Comparison of ENCODE assay signal across 7 mouse cellular contexts in the genomic region with DNA sequence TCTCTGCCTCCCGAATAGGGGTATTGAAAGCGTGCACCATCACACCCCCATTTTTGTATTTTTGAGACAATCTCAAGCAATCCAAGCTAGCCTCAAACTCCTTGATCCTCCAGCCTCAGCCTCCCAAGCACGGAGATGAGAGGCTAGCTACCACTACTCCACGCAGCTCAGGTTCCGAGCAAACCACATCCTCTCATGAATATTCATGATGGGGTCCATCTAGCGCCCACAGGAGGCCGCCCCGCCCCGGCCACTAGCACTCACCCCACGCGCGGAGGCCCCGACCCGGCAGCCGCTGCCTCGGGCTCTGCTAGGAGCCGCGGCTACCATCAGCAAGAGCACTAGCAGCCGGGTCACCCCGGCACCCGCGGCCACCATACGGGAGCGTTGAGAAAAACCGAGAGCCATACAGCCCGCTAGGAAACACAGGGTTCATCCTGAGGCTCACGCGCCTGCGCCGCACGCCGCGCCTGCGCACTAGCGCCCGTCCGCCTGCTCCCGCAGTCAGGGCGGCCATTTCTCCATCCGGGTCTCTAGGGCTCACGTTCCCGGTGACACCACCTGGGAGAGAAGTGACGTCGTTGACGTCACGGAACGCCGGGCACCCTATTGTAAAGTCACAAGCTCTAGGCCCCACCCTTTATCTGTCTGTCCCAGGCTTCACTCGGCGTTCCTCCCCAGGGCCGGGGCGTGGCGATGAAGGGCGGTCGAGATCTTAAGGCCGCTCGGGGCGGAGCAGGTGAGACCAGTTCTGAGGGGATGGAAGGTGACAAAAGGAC. TPM values are rescaled to one million over a fixed set of nuclear protein-coding genes. Genes with fewer than 3 reads are reported as not detected.
DNase-seq lines count a peak whose midpoint lies in the region; ATAC-seq and TF ChIP-seq lines count a peak whose summit lies in the region.

A gene (minus strand): TSS at position 538 of the 779 bp plus-strand sequence.
A gene (plus strand): TSS at position 590 of the 779 bp plus-strand sequence.

- H3K36me3 ChIP-seq in embryonic facial prominence, embryonic 10.5 days (replicated peaks) = peaks cover 36% of the 10 kb centered on the region
- H3K36me3 ChIP-seq in intestine, postnatal 0 days (ENCODE audit: control insufficient read depth, insufficient read depth) = peaks cover 20% of the 10 kb centered on the region
- H3K36me3 ChIP-seq in midbrain, embryonic 12.5 days = peaks cover 27% of the 10 kb centered on the region
- H3K36me3 ChIP-seq in small intestine, adult 2 months (ENCODE audit: control insufficient read depth, insufficient read depth, low read length) = peaks cover 11% of the 10 kb centered on the region

- ATAC-seq in intestine, postnatal 0 days = peak; percentile 97
- ATAC-seq in midbrain, embryonic 12.5 days (ENCODE audit: low FRiP score, low read depth) = peak; percentile 96

- H3K27ac ChIP-seq in embryonic facial prominence, embryonic 10.5 days (replicated peaks) = peak within 1 kb of the TSS; percentile 98
- H3K27ac ChIP-seq in intestine, postnatal 0 days (ENCODE audit: low read depth, low read length) = peak within 1 kb of the TSS; percentile 72
- H3K27ac ChIP-seq in midbrain, embryonic 12.5 days (replicated peaks) = peak within 1 kb of the TSS; percentile 97
- peak within 1 kb of the TSS; percentile 86 for H3K27ac ChIP-seq in small intestine, adult 2 months (ENCODE audit: insufficient read depth, low read depth, low read length)

- peaks cover 24% of the 10 kb centered on the region for H3K4me1 ChIP-seq in embryonic facial prominence, embryonic 10.5 days
- peaks cover 9% of the 10 kb centered on the region; the same call in 1 of the 2 replicates for H3K4me1 ChIP-seq in intestine, postnatal 0 days (replicated peaks; ENCODE audit: control insufficient read depth, insufficient read depth, low read length)
- H3K4me1 ChIP-seq in midbrain, embryonic 12.5 days = peaks cover 24% of the 10 kb centered on the region
- peaks cover 2% of the 10 kb centered on the region for H3K4me1 ChIP-seq in small intestine, adult 2 months (ENCODE audit: control insufficient read depth, insufficient read depth, insufficient read length, low read length)

- no peak; the same call in 1 of the 2 replicates for TF ChIP-seq POLR2A in small intestine, adult 2 months (IDR thresholded peaks at IDR 0.05; ENCODE audit: low read depth, low read length)

- DNase-seq in adrenal gland, postnatal 10 days = peak; percentile 99
- peak; percentile 99 for DNase-seq in embryonic facial prominence, embryonic 10.5 days (ENCODE audit: low spot score)
- DNase-seq in gonadal fat pad, adult 2 months (ENCODE audit: low read depth) = peak; percentile 86
- DNase-seq in left cerebral cortex, postnatal 4 days = peak; percentile 98

- 1% methylated on average over 58 of the region's 58 CpGs for WGBS in embryonic facial prominence, embryonic 10.5 days
- WGBS in intestine, postnatal 0 days = under 1% methylated on average over 58 of the region's 58 CpGs
- WGBS in midbrain, embryonic 12.5 days = 1% methylated on average over 58 of the region's 58 CpGs
- under 1% methylated on average over 58 of the region's 58 CpGs for WGBS in small intestine, adult 2 months

- TF ChIP-seq CTCF in intestine, postnatal 0 days (IDR thresholded peaks at IDR 0.05; ENCODE audit: low read depth) = peak; percentile 40; the same call in 1 of the 2 replicates
- TF ChIP-seq CTCF in small intestine, adult 2 months (IDR thresholded peaks at IDR 0.05; ENCODE audit: extremely low read depth, insufficient read length, insufficient replicate concordance, low read depth, low read length) = peak; percentile 15; the same call in 1 of the 2 replicates

- H3K9me3 ChIP-seq in embryonic facial prominence, embryonic 10.5 days = no peaks in the 10 kb centered on the region
- H3K9me3 ChIP-seq in intestine, postnatal 0 days (ENCODE audit: control insufficient read depth) = no peaks in the 10 kb centered on the region
- no peaks in the 10 kb centered on the region for H3K9me3 ChIP-seq in midbrain, embryonic 12.5 days

- intact Hi-C loops in left cerebral cortex, postnatal 4 days (cut with DNase I) = no loop called here

- peaks cover 12% of the 10 kb centered on the region for H3K27me3 ChIP-seq in embryonic facial prominence, embryonic 10.5 days (replicated peaks; ENCODE audit: low read depth, poor library complexity, severe bottlenecking)
- H3K27me3 ChIP-seq in intestine, postnatal 0 days (replicated peaks; ENCODE audit: control insufficient read depth, insufficient read depth, low read length) = 0 out of 2 replicates have a peak, but pooled peaks cover 3% of the 10 kb centered on the region
- peaks cover 24% of the 10 kb centered on the region for H3K27me3 ChIP-seq in midbrain, embryonic 12.5 days
- H3K27me3 ChIP-seq in small intestine, adult 2 months (ENCODE audit: control insufficient read depth, insufficient read depth, low read length) = no peaks in the 10 kb centered on the region

- H3K4me2 ChIP-seq in intestine, postnatal 0 days (replicated peaks; ENCODE audit: low read depth) = peak within 1 kb of the TSS; percentile 93
- H3K4me2 ChIP-seq in midbrain, embryonic 12.5 days (replicated peaks) = peak within 1 kb of the TSS; percentile 83

- peak within 1 kb of the TSS; percentile 86 for H3K4me3 ChIP-seq in embryonic facial prominence, embryonic 10.5 days
- H3K4me3 ChIP-seq in intestine, postnatal 0 days (ENCODE audit: low read depth, low read length) = peak within 1 kb of the TSS; percentile 76
- H3K4me3 ChIP-seq in midbrain, embryonic 12.5 days = peak within 1 kb of the TSS; percentile 80
- H3K4me3 ChIP-seq in small intestine, adult 2 months (ENCODE audit: low read depth, low read length) = peak within 1 kb of the TSS; percentile 92

- peak within 1 kb of the TSS; percentile 82 for H3K9ac ChIP-seq in intestine, postnatal 0 days (ENCODE audit: low read depth, low read length)
- peak within 1 kb of the TSS; percentile 88 for H3K9ac ChIP-seq in midbrain, embryonic 12.5 days (replicated peaks)

RNA-seq across cellular contexts. Expression of the first gene that starts in this region (rescaled TPM):
- total RNA-seq in adrenal gland, postnatal 10 days (2021) = 10 to 100 TPM; 88.8 to 91.1 TPM
- polyA plus RNA-seq in embryonic facial prominence, embryonic 10.5 days (2016; fragmentation: Nextera tagmentation; extraction: Ambion mirVana) = 82.7 and 85.8 TPM in 2 replicates
- 224 and 274 TPM in 2 replicates for polyA plus RNA-seq in gonadal fat pad, adult 2 months (2012; rRNA removed)
- 68.6 and 74.8 TPM in 2 replicates for polyA plus RNA-seq in intestine, postnatal 0 days (2015; fragmentation: Nextera tagmentation; extraction: Ambion mirVana)
- 100 to 1,000 TPM; 146 to 150 TPM for total RNA-seq in left cerebral cortex, postnatal 4 days (2021)
- 132 and 136 TPM in 2 replicates for polyA plus RNA-seq in midbrain, embryonic 12.5 days (2016; fragmentation: Nextera tagmentation; extraction: Ambion mirVana)
- 157 and 256 TPM in 2 replicates for polyA plus RNA-seq in small intestine, adult 2 months (2012; rRNA removed)

RNA-seq across cellular contexts. Expression of the second gene that starts in this region (rescaled TPM):
- total RNA-seq in adrenal gland, postnatal 10 days (2021) = 10 to 100 TPM; 12.4 to 16.0 TPM
- polyA plus RNA-seq in embryonic facial prominence, embryonic 10.5 days (2016; fragmentation: Nextera tagmentation; extraction: Ambion mirVana) = 13.5 and 14.4 TPM in 2 replicates
- polyA plus RNA-seq in gonadal fat pad, adult 2 months (2012; rRNA removed) = 21.1 and 32.6 TPM in 2 replicates
- polyA plus RNA-seq in intestine, postnatal 0 days (2015; fragmentation: Nextera tagmentation; extraction: Ambion mirVana) = 4.4 and 5.2 TPM in 2 replicates
- 10 to 100 TPM; 23.8 to 27.3 TPM for total RNA-seq in left cerebral cortex, postnatal 4 days (2021)
- polyA plus RNA-seq in midbrain, embryonic 12.5 days (2016; fragmentation: Nextera tagmentation; extraction: Ambion mirVana) = 32.4 and 35.1 TPM in 2 replicates
- 0.88 and 2.0 TPM in 2 replicates for polyA plus RNA-seq in small intestine, adult 2 months (2012; rRNA removed)

Comparison
In these comparisons a context has a peak if more than half of its experiments do, and no peak if none do; other contexts are left out.
1. Peak in every context shown above with its lines: DNase-seq, ATAC-seq, H3K4me3 ChIP-seq and H3K27ac ChIP-seq.